Comparison of ENCODE assay signal across 10 mouse cellular contexts in the genomic region with DNA sequence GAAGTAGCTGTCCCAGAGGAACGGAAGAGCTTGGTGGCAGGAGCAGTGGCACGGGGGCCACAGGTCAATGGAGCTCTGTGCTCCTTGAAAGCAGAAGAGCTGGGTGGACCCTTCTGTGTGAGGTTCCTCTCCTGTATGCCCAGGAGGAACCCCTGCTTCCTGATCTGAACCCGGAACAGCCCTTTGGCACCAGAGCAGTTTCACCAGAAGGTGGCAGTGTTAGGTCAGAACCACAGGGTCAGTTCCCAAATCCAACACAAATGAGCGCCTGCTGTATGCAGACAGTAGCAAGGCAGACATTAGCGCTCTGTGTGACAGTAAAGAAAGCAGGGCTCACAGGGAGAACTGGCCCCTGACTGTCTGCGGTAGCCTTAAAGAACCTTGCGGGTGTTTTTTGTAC. TPM values are rescaled to one million over a fixed set of nuclear protein-coding genes. Genes with fewer than 3 reads are reported as not detected.
DNase-seq lines count a peak whose midpoint lies in the region; ATAC-seq lines count a peak whose summit lies in the region.
"Had no signal": no experiment of that assay in that cellular context is flagged by ENCODE, and none has a peak within 500 bp of the region (broad histone marks: within the 10 kb centered on the region; RNA-seq: fewer than 3 reads in every experiment).

No protein-coding gene starts in this region.

- intact Hi-C loops in heart, postnatal 14 days (cut with DNase I): loop anchor here (1.0 to 10.0 kb wide), 3 partner anchors 71 to 258 kb away; partner anchors contain the start of gene Kcnk3
- intact Hi-C loops in left cerebral cortex, postnatal 4 days (cut with DNase I): loop anchor here (5.0 kb wide), 1 partner anchor 126 kb away; no protein-coding TSS in a partner anchor

- WGBS in kidney, embryonic 16.5 days: 51% methylated on average over 7 of the region's 7 CpGs

- H3K4me3 ChIP-seq in kidney, embryonic 16.5 days (ENCODE audit: low read length): no peak overlapping the region
- H3K4me3 ChIP-seq: myocyte had no signal

- no peak overlapping the region for H3K9ac ChIP-seq in kidney, embryonic 16.5 days (replicated peaks; ENCODE audit: low read length)

- no peak for ATAC-seq in kidney, embryonic 16.5 days (ENCODE audit: low FRiP score, low TSS enrichment)

- no peak overlapping the region for H3K27ac ChIP-seq in kidney, embryonic 16.5 days (ENCODE audit: low read length)

- no peak overlapping the region for H3K4me2 ChIP-seq in kidney, embryonic 16.5 days (replicated peaks; ENCODE audit: low read depth, low read length)

- no peaks in the 10 kb centered on the region for H3K4me1 ChIP-seq in kidney, embryonic 16.5 days (ENCODE audit: insufficient read depth, low read length)

- H3K27me3 ChIP-seq in kidney, embryonic 16.5 days (ENCODE audit: insufficient read depth, low read length): no peaks in the 10 kb centered on the region

- no peaks in the 10 kb centered on the region for H3K9me3 ChIP-seq in kidney, embryonic 16.5 days (ENCODE audit: low read length)

- H3K36me3 ChIP-seq in kidney, embryonic 16.5 days (ENCODE audit: insufficient read depth, low read length): no peaks in the 10 kb centered on the region

- peak; percentile 64 for DNase-seq in kidney, adult 18-20 months
- peak; percentile 50 for DNase-seq in MN1 (ENCODE audit: low spot score)
- DNase-seq in cerebellum, adult 11-12 months: peak; percentile 64
- DNase-seq in heart, postnatal 14 days: peak; percentile 59 to 74
- peak; percentile 48 for DNase-seq in left cerebral cortex, postnatal 4 days
- peak; percentile 41 for DNase-seq in retina, postnatal 7 days (ENCODE audit: low read depth, low spot score)
- peak; percentile 48 to 52 for DNase-seq in urinary bladder, postnatal 36 days (ENCODE audit: low spot score in 2 of 2)

RNA-seq across cellular contexts. Expression of gene Cib4, which starts 29.3 kb away (rescaled TPM):
- polyA plus RNA-seq in kidney, embryonic 16.5 days (2015; fragmentation: Nextera tagmentation; extraction: Ambion mirVana): not detected in 2 replicates
- total RNA-seq in heart, postnatal 14 days (2021): not detected
- total RNA-seq in left cerebral cortex, postnatal 4 days (2021): not detected
- polyA plus RNA-seq: frontal cortex, adult 2 months; myocyte had no signal

RNA-seq across cellular contexts. Expression of gene 1700001C02Rik, which starts 50.5 kb away (rescaled TPM):
- polyA plus RNA-seq in kidney, embryonic 16.5 days (2015; fragmentation: Nextera tagmentation; extraction: Ambion mirVana): not detected in 2 replicates
- total RNA-seq in heart, postnatal 14 days (2021): not detected
- total RNA-seq in left cerebral cortex, postnatal 4 days (2021): not detected
- polyA plus RNA-seq: frontal cortex, adult 2 months; myocyte had no signal

RNA-seq across cellular contexts. Expression of gene Otof, which starts 54.6 kb away (rescaled TPM):
- 0.06 and 0.09 TPM in 2 replicates for polyA plus RNA-seq in kidney, embryonic 16.5 days (2015; fragmentation: Nextera tagmentation; extraction: Ambion mirVana)
- total RNA-seq in heart, postnatal 14 days (2021): not detected
- total RNA-seq in left cerebral cortex, postnatal 4 days (2021): 10 to 100 TPM in 1 of 2 experiments, 1 to 10 TPM in 1; 7.1 to 10.8 TPM
- polyA plus RNA-seq: myocyte had no signal

Comparison
In these comparisons a context has a peak if more than half of its experiments do, and no peak if none do; other contexts are left out.
1. RNA of gene Otof, which starts 54.6 kb away (total RNA-seq): 7.1 to 10.8 TPM in left cerebral cortex, postnatal 4 days; not detected in heart, postnatal 14 days; every median in the first group is over 4 times any median in the second.
2. Peak in every context shown above with its lines, with median percentiles within 50 percentile points of each other: DNase-seq.